Mouse (Mus musculus): ENCODE data around the gene Nrd1.

Gene Nrd1

DNA sequence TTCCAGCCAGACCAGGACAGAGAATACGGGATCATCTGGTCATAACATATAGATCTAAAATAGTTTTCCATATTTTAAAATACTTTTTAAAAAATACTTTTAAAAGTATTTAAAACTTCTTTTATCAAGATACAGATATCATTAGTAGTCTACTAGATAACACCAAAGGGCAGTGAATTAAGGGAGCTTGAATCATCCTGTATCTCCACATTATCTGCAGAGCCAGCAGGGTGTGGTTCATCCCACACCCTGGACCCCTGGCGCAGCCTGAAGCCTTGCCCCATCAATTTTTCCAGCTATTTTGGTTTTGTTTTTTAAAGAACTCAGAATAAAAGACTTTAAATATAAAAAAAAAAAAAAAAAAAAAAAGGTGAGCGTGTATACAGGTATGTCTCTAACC is 98.4 kb downstream of the Nrd1 start:
- no peak for DNase-seq (ENCODE audit: low spot score)

GRCm38 (mm10) chr4:109102574-109102973 is 102.1 kb downstream of the Nrd1 start:
- DNase-seq (ENCODE audit: low spot score) = no peak

GRCm38 (mm10) chr4:109103145-109103883 is 102.9 kb downstream of the Nrd1 start:
- DNase-seq (ENCODE audit: low spot score) = no peak

DNA sequence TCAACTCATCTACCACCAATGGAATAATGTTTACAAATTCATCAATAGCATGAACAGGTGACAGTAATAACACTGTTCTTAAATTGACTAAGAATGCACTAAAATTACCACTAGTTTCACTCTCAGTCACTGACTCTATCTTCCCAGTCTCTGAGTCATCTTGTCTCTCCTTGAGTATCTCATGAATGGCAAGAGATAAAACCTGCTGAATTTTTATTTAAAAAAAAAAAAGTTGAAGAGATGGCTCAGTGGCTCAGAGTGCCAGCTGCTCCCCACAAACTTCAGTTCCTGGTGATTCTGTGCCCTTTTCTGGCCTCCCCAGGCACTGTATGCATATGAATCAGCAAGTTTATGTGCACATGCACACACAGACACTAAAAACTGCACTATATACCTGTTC is 104.8 kb downstream of the Nrd1 start:
- DNase-seq (ENCODE audit: low spot score) = no peak

DNA sequence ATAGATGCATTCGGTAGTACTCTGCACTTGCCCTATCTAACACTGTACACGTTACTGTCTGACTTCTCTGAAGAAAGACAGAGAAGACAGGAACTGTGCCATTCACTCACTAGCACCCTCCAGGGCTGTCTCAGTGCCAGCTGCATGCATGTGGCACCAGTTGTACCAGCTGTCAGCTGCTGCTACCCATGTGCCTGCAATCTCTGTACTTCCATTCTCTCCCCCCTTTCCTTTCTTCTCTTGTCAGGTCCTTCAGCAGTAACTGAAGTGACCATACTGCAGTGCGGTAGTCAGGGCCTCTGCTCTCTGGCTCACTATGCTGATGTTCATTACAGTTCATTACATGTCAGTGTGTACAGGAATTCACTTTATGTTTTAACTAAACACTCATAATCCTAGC is 105.6 kb downstream of the Nrd1 start:
- DNase-seq (ENCODE audit: low spot score) = no peak

GRCm38 (mm10) chr4:109106594-109106993 is 106.1 kb downstream of the Nrd1 start:
- no peak for DNase-seq (ENCODE audit: low spot score)

GRCm38 (mm10) chr4:109109012-109109411 is 108.6 kb downstream of the Nrd1 start:
- no peak for DNase-seq (ENCODE audit: low spot score)

DNA sequence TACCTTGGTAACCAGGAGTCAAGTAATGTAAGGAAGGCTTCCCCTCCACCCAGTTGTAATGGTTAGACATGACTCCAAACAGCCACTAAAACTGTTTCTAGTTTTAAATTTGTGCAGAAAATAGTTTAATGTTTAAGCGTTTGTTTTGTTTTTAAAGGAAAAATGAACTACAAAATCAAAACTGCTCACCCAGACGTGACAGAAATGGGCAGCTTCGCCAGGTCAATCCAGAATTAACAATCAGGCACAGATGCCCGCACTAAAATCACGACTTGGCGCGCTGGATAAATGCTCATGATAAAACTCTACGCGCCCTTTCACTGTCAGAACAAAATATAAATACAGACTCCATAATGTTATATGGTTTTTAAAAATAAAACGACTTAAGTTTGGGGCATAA is 109.2 kb downstream of the Nrd1 start:
- DNase-seq (ENCODE audit: low spot score) = no peak

DNA sequence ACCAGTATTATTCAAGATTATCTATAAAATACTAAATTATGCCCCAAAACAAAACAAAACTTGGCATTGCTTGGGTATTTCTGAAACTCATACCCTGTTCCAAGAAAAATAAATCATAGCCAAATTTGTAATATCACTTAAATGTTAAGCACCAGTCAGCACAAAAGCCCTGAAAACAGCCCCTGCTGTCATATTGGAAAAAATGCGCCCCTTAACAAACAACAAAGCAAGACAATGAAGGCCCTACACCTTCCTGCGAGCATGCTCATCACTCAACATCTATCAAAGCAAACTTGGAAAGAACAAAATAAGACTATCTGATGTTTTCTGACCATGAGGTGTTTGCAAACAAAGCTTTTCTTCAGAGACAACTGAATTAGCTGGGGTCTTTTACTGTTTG is 110.5 kb downstream of the Nrd1 start:
- no peak for DNase-seq (ENCODE audit: low spot score)

All from left cerebral cortex, adult 11 months (tissue).